Mouse (Mus musculus) heart, postnatal 10 days (tissue): Measurements from ENCODE around the gene Gm49366. TPM values are rescaled to one million over a fixed set of nuclear protein-coding genes. Genes with fewer than 3 reads are reported as not detected.
A peak's percentile ranks its signal among the peaks of the same experiment; 100 is the strongest.
"Not testable (repeated sequence)": the region's sequence is repeated elsewhere in the genome, so short reads cannot be mapped to it uniquely, and the experiment has no call there.

Experiments used
- DNase-seq, 2 experiments: peaks; one replicate each; pipeline ENCODE4 v3.0.0; 2021
- intact Hi-C: fragments of 180-260 bp; cut with DNase I; formaldehyde crosslinking; loops from one replicate; pipeline ENCODE4 v1.15.1; 2025
- total RNA-seq, 2 experiments: library from RNA; stranded (reverse); gene quantifications; 2 replicates each; pipeline ENCODE4 v1.2.3; 2021

Gene Gm49366
- total RNA-seq: not detected

DNA sequence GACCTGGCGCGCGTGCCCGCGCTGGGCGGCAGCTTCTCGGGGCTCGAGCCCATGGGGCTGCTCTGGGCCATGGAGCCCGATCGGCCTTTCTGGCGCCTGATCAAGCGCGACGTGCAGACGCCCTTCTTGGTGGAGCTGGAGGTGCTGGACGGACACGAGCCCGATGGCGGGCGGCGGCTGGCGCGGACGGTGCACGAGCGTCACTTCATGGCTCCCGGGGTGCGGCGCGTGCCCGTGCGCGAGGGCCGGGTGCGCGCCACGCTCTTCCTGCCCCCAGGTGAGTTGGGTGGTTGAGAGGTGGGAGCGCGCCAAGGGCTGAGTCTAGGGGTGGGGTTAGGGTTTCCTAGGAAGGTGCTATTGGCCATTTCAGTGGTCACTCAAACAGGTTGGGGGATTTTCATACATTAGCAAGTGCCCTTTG, at the start of gene Gm49366:
Gene Gm49366, plus strand, starts transcription at position 245 of the 421 bp plus-strand sequence.
- intact Hi-C loops: loop anchor here (10.0 kb wide), 1 partner anchor 324 kb away; no protein-coding TSS in a partner anchor
- DNase-seq: peak; percentile 56 to 68

DNA sequence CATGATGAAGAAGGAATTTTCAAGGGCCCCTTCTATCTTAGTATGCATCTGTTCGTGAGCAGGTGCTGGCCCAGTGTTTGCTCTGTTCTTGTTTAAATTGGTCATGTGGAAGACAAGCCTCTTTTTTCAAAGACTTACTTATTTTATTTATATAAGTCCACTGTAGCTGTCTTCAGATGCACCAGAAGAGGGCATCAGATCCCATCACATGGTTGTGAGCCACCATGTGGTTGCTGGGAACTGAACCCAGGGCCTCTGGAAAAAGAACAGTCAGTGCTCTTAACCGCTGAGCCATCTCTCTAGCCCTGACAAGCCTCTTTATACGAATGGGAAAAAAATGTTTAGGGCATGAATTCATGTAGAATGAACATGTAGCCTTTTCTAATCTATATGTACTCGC, 49.4 kb upstream of the Gm49366 start:
- intact Hi-C loops: no loop called here
- no peak for DNase-seq

DNA sequence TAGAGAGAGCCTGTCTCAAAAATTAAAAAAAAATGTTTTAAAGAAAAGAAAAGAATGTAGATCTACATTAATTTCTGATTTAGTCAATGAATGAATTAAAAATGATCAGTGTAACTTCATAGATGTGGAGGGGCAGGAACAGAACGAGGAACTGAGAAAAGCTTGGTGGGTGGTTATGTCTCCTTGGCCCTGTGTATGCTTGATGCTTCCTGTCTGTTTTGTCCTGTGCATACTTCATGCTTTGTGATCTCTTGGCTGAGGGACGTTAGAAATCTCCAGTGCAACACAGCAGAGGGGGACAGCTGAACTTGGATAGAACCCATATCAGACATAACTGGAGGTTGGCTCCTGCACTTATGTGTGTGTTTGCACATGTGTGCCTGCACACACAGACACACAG, 41.5 kb upstream of the Gm49366 start:
- intact Hi-C loops: no loop called here
- DNase-seq: no peak

DNA sequence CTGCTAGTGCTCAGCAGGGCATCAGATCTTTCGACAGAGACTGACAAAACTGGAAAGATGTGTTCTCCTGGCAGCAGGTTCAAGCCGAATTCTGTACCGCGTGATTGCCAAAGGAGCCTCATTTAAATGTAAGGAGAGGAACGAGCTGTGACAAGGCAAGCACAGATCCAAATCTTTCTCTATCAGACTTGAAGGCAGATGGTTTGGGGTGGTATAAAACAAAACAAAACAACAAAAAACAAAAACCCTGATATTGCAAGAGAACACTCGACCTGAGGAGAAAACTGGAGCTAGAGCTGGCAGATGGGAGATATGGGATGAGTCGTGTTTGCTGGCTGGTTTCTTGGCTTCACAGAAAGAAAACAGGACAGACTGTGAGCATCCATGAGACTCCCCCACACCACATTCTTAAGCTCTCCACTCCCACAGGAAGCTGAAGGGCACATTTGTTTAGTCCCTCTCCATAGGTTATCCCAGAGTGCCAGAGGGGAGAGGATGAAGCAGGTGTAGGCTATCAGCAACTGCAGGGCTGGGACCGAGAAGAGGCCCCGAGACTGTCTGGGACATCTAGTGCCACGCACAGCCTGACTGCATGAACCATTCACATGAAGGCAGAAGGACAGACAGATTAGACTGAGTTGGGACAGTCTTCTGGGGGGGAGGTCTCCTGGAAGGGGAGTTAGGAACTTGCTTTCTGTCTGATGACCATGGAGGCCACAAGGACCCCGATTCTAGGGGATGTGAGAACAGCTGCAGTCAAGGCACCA, 40.2 kb upstream of the Gm49366 start:
- DNase-seq: no peak
- intact Hi-C loops: no loop called here

DNA sequence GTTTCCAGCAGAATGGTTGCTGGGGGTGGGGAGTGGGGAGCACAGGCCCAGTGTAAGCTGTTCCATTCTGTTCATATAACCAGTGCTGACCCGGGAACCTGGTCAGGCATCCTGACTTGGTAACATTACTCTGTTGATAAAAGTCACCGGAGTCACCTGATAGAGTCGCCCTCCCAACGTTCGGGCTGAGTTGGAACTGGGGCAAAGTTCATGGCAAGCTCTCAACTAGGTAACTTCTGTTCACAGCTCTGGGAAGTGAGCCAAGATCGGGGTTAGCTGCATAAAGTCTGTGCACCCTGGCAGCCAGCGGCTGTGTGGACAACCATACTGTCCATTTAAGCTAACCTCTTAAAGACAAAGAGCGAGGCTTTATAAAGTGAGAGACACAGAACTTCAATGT, 39.5 kb upstream of the Gm49366 start:
- intact Hi-C loops: not testable (repeated sequence)
- peak; percentile 91 to 92 for DNase-seq

DNA sequence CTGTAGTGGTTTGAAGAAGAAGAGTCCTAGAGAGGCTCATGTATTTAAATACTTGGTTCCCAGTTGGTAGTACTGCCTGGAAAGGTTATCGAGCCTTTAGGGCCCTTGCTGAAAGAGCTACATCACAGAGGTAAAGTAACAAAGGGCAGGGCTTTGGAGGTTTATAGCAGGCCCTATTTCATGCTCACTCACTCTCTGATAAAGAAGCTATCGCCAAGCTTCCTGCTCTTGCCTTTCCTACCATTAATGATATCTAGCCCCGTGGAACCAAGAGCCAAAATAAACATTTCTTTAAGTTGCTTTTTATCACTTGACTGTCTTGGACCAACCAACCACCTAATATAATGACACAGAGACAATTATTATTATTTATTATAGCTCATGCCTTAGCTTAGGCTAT, 38.3 kb upstream of the Gm49366 start:
- no peak for DNase-seq
- intact Hi-C loops: no loop called here

DNA sequence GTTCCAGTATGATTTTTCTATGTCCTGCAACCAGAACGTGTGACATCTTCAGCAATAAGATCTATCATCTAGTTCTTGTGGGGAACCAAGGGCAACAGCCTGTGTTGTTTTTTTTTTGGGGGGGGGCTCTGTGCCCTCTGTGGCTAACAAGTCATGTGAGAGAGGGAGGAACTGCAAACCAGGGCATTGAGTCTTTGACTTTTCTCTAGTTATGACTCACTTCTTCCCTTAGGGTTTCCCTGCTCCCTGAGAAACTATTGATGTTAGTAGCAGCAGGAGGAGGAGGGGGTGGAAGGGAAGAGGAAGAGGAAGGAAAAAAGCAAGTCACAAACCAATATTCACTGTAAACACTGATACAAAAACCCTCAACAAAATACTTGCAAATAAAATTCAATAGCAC, 34.9 kb upstream of the Gm49366 start:
- intact Hi-C loops: no loop called here
- DNase-seq: no peak

DNA sequence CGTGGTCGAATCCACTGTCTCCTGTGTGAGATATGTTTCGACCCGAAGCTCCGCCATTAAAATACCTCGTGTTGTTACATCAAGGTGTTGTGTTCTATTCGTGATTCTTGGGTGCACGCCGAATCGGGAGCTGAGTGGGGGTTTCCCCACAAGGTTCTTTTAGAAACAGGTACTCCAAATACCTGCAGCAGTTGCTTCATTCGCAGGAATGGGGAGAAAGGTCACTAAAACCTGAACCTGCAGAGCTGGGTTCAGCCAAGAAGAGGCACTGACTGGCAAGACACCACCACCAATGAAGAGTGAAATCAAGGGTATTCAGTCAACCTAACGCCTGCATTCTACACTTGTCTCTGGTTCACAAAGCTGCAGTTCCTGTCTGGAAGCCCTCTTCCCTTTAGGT, 30.5 kb upstream of the Gm49366 start:
- intact Hi-C loops: no loop called here
- DNase-seq: no peak

DNA sequence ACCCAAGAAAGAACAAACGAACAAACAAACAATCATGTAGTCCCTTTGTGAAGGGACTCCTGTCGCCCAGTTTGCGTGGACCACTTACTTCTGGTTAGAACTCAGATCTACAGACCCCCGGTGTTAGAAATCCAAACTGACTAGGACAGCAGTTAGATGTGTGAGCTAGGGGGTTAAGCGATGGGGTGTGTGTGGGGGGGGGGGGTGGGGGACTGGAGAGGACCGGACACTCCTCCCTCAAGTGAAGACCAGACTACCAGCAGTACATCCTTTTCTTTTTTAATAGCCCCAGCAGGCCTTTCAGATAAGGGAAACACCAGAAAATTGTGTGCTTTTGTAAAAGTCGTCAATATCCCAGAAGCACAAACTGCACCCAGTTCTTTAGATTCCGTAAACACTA, 30.0 kb upstream of the Gm49366 start:
- no peak for DNase-seq
- intact Hi-C loops: no loop called here

DNA sequence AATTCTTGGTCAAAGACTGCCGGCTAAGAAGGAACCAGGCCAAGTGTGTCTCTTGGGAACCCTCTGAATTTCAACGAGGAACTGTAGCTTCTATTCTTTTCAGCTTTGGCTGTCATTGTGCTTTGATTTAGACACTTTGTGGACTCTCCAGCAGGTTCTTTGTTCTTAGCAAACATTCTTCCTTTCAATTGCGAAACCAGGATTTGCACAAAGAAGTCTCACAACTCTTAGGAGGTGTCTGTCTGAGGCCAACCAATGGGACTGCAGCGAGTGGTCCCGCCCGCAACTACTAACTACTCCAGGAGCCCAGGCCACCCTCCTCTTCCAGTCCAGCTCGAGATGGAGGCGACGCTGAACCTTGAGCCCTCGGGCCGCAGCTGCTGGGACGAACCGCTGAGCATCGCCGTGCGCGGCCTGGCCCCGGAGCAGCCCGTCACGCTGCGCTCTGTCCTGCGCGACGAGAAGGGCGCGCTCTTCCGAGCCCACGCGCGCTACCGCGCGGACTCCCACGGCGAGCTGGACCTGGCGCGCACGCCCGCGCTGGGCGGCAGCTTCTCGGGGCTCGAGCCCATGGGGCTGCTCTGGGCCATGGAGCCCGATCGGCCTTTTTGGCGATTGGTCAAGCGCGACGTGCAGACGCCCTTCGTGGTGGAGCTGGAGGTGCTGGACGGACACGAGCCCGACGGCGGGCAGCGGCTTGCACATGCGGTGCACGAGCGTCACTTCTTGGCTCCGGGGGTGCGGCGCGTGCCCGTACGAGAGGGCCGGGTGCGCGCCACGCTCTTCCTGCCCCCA, 29.4 kb upstream of the Gm49366 start, which contains the start of gene Acot1:
Gene Acot1, plus strand, starts transcription at position 320 of the 795 bp plus-strand sequence.
- peak; percentile 84 to 85 for DNase-seq
- intact Hi-C loops: not testable (repeated sequence)

DNA sequence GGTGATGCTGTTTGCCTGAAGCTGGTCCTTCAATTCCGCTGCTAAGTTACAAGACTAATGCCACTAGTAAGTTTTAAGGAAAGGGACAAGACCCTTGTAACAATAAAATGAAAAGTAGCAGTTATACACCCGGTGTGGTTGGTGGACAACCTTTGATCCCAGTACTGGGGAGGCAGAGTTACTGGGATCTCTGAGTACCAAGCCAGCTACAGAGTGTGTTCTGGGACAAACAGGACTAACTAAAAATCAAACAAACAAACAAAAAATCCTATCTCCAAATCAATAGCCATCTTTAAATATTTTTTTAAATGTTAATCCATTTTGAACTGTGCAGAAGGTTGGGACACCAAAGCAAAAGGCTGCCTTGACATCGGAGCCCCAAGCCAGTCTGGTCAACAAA, 28.5 kb upstream of the Gm49366 start:
- intact Hi-C loops: no loop called here

DNA sequence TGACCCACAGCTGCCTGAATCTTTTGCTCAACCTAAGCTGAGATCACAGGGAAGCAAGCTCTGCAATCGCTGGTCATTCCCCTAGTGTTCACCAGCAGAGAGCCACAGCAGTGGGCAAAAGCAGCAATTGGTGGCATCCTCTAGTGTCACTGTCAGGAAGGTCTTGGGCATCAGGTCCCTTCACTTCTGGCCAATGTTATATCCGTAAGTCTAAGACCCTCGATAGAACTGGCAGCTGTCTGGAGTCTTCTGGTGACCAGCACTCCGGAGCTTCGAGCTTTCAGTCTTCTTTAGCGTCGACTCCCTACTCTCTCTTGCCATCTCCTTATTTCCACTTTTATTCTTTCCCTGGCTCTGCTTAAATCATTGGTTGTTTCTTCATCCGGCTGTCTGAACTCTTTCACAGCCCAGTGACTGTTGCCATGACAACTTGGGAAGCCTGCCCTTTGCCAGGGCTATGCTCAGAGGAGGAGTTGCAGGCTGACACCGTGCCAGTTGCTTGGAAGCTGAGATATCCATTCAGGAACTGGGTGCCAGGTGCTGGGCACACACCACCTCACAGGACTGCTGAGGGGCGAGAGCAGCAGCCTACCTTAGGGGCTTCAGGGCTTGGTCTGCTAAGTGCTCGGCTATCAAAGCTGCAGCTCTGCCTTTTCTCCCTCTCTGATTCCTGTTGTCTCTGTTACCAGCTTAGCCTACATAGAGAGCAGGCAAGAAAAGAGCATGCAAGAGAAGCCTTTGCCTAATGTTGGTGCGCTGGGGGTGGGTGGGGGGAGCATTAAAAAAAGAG, 27.3 kb upstream of the Gm49366 start:
- intact Hi-C loops: no loop called here

More for the DNA sequence above, 28.5 kb upstream of the Gm49366 start:
- no peak for DNase-seq

DNA sequence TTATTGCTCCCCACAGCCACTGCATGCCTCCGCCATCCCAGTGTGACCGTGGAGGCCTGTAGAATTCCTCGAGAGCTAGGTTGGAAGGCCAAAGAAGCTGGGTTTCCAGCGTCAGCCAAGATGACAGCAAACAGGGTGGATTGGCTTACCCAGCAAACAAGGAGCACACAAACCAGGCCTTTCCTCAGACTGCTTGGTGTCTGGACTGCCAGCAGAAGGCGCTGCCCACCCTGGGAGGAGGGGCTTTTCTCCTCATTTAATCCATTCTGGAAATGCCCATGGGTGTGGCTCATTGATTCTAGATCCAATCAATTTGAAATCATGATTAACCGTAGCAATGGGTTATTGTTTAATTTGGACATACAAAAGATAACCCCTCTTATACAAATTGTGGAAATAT, 25.6 kb upstream of the Gm49366 start:
- DNase-seq: no peak
- intact Hi-C loops: no loop called here

More for the DNA sequence above, 27.3 kb upstream of the Gm49366 start:
- peak; percentile 83 to 86 for DNase-seq

DNA sequence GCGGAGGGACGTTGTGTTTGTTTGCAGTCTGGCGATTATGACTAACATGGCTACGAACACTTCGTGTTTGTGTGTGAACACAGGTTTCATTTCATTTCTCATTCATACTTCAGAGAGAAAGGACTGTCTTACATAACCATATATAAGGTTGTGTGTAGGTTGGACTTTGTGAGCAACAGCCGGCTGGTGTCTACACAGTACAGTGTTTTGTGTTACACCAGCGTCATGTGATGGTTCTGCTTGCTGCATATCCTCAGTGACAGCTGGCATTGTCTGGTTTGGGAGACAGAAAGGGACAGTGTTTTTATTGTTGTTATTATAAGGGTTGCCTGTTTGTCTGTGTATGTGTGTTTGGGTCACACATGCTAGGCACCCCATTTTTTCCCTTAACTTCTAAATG, 25.0 kb upstream of the Gm49366 start:
- intact Hi-C loops: no loop called here
- DNase-seq: no peak

DNA sequence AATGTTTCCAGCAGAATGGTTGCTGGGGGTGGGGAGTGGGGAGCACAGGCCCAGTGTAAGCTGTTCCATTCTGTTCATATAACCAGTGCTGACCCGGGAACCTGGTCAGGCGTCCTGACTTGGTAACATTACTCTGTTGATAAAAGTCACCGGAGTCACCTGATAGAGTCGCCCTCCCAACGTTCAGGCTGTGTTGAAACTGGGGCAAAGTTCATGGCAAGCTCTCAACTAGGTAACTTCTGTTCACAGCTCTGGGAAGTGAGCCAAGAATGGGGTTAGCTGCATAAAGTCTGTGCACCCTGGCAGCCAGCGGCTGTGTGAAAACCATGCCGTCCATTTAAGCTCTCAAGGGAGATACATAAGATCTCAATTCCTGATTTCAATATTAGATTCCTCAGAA, 18.2 kb upstream of the Gm49366 start:
- peak; percentile 90 to 91 for DNase-seq
- intact Hi-C loops: not testable (repeated sequence)

DNA sequence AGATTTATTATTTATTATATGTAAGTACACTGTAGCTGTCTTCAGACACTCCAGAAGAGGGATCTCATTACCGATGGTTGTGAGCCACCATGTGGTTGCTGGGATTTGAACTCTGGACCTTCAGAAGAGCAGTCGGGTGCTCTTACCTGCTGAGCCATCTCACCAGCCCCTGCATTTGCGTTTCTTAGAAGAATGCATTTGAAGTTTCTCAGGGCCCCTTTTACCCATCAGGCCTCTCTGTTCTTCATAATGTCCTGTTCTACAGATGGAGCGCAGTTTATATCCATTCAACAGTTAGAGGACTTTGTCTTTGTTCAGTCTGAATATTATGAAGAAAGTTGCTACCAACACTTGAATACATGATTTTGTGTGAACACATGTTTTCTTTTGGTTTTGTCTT, 16.5 kb upstream of the Gm49366 start:
- intact Hi-C loops, DNase-seq: not testable (repeated sequence)

DNA sequence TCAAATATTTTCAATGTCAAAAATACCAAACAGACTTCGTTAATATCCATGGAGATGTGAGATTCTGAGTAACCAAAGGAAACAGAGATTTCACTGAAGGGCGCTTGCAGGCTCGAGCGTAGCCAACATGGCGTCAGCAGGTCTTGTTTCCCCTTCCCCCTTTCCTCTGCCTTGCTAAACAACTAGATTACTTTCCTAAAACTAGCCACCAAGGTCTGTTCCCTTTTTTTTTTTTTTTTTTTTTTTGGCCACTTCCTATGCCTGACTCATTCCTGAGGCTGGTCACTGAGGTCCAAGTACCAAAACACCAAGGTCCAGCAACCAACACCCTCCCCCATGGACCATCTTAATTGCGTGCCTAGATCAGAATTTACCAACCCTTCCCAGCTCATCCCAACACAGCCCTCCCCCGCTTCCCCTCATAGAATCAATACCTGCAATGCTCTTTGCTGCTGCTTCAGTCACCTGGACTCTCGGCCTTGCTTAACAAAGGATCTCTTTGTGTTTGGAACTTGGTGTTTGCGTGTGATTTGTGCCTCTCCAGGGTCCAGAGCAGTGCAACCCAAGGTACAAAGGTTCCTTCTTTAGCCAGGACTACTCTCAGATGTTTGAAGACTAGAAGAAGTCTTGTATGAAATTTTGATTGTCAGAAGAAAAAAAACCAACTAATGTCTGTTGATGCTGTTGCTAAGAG, 15.5 kb upstream of the Gm49366 start:
- DNase-seq: no peak
- intact Hi-C loops: no loop called here

DNA sequence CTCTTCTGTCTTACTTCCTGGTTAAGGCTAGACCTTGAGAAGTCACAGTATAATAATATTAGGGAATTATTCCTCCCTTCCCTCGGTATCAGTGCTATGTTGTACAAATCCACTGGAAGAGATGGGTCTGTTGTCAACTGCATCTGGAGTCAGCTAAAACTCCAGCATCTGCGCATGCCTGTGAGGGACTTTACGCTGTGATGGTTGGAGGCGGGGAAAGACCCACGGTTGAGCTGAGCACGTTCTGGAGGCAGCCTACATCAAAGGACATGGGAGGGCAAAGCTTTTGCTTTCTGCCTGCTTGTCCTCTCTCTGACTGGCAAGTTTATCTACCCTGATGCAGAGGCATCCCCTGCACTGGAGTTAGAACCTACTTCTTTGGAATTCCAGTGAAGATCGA, 12.8 kb upstream of the Gm49366 start:
- DNase-seq: no peak
- intact Hi-C loops: no loop called here

DNA sequence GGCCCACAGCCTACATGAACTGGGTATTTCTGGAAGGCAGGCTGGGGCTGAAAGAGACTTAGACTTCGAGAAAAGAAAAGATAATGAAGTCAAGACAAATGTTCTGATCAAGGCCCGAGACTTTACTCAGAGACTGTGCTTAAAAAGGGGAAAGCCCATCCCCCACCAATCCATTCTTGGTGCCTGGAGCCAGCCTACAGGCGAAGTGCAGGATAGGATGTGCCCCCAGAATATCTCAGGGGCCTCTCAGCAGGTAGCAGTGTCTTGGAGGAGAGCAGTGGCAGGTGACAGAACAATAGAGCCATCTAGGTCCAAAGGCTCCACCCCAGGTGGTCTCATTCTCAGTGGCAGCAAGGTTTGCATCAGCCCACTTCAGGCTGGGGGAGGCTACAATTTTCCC, 10.4 kb upstream of the Gm49366 start:
- intact Hi-C loops, DNase-seq: not testable (repeated sequence)

DNA sequence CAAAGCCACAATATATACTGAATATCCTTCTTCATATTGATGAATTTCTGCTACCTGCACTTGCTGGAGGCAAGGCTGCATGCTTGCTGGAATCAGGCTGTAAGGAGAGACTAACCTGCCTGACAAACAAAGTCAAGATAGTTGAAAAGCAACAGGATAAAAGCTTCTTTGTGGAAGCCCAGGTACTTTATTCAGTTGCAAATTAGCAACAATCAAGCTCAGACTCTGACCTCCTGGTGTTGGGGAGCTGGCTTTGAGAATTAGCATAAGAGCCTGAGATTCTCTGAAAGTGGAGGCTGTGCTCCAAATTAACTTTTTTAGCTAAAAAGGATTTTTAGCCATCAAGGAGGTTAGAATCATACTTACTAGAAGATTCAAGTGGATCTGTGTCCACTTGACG, 9.7 kb upstream of the Gm49366 start:
- intact Hi-C loops, DNase-seq: not testable (repeated sequence)
